Mouse (Mus musculus) spleen, adult 18-20 months (tissue): ENCODE results near the gene Rps10.
"Not testable (repeated sequence)": the region's sequence is repeated elsewhere in the genome, so short reads cannot be mapped to it uniquely, and the experiment has no call there.

Experiments used
- DNase-seq, 2 experiments: peaks; one replicate each; pipeline ENCODE4 v3.0.0; 2022; ENCODE audit warnings: mixed read lengths in 2 of 2

The Rps10 gene

DNA sequence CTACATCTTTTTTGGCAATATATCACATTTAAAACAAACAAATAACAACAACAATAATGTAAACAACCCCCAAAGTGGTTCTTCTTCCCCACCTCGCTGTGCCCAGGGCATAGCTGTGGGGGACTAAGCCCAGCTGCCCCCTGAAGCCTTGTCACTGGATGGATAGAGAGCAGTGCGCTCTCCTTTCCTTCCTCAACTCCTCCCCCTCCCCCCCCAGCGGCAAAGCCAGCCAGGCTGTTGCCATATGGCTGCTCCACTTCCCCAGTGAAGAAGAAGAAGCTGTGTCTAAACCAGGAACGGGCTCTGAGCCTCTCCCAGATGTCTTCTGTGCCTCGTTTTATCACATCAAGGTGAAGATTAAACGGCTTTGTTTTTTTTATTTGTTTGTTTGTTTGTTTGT, 6.6 kb upstream of the Rps10 start:
- no peak for DNase-seq

DNA sequence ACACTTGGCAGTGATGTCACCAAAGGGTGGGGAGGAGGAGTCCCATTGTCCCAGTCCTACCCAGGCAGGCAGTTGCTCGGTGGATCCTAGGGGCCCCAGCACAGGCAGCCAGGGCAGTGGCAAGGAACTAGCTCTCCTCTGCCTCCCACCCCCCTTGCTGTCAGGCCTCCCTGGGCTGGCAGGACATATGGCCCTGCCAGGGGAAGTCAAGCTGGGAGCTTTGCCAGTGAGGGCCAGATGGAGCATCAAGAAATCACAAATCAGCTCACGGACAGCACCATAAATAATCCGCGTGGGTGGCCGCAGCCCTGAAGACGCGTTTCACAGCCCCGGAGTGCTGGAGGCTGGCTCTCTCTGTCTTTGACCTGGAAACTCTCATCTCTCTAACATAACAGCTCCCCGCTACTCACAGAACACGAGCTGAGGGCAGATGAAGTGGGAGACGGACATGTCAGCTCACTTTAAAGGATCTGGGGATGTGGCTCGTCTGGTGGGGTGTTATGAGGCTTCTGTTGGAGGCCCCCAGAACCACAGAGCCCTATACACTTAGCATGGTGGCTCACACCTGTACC, 6.1 kb upstream of the Rps10 start:
- DNase-seq: no peak

DNA sequence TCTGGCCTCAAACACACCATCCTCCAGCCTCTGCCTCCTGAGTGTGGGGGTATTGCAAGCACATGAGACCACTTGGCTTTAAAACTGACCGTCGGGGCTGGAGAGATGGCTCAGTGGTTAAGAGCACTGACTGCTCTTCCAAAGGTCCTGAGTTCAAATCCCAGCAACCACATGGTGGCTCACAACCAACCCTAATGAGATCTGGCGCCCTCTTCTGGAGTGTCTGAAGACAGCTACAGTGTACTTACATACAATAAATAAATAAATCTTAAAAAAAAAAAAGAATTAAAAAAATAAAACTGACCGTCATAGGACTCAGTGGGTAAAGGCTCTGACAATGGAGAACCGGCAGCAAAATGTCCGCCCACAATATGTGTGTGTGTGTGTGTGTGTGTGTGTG, 3.4 kb upstream of the Rps10 start:
- DNase-seq: not testable (repeated sequence)

DNA sequence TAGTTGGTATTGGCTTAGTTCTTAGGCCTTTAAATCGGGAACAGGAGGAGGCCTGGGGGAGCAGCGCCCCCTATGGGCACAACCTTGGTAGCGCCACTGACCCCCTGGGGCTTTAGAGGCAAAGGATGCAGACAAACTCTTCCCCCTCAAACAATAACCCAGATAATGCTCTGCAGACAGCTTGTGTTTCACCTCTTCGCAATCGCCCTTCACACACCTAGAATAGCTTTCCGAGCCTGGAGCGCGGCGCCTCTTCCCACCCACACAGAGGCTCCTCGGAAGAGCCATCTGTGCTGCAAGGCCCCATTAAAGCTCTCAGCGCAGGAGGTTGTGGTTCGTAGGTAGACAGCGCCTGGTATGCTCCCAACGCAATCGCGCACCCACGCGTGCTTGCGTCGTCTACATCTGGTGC, 2.5 kb upstream of the Rps10 start:
- DNase-seq: peak in 1 of 2 experiments; percentile 43

DNA sequence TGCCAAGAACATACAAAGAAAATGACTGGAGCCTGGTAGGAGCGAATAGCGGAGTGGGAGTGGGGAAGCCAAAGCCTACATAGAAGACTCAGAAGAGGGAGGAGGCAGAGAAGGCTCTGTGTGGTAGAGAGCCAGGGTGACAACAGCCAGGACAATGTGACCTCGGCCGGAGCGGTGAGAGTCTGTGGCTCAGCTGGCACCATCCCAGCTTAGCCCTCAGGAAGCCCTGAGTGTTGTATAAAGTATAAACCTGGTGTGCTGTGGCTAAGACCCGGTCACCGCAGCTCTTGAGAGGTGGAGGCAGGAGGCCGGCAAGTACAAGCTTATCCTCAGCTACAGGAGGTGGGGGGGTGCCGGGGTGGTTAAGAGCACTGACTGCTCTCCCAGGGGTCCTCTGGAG, 864 bp upstream of the Rps10 start:
- DNase-seq: no peak

DNA sequence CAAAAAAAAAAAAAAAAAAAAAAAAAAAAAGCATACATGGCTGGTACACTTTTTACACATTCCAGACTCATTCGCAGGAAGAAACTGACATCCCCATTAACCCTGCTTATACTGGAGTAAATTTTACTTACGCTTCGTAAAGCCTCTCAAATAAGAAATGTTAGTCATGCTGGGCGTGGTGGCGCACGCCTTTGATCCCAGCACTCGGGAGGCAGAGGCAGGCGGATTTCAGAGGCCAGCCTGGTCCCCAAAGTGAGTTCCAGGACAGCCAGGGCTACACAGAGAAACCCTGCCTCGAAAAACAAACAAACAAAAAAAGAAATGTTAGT, 930 bp downstream of the Rps10 start:
- DNase-seq: not testable (repeated sequence)

DNA sequence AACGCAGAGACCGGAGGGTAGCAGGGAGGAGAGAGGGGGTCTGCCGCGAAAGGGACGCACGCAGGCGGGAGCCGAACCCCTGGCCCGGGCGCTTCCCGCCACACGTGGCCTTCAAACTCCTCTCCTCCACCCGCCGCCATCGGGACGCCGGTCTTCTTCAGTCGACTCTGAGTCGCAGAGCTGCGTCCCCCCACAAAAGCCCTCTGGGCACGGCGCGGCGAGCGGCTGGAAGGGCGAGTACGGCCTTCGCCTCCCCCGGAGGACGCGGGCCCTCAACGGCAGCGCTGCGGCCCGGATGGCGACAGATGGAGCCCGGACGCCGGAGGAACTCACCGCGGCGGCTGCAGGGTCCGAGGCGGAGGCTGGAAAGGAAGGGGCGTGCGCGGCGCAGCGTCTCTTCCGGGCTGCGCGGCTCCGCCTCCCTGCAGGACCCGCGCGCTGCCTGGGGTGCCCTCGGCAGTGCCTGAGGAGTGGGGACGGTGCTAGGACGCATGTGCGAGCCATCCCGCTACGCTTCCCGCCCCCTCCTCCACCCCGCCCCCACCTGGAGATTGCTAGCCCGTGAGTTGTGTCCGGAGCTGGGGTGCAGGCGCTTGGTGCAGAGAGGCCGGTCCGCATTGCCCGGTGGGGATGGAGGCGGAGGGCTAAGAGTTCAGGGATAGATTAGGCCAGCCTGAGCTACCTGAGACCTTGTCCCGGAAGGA, 1.4 kb downstream of the Rps10 start, which contains the start of gene RPS10-NUDT3:
TSS of gene RPS10-NUDT3 (minus strand) at position 352 of the 704 bp plus-strand sequence.
- DNase-seq: peak; percentile 80 to 86

DNA sequence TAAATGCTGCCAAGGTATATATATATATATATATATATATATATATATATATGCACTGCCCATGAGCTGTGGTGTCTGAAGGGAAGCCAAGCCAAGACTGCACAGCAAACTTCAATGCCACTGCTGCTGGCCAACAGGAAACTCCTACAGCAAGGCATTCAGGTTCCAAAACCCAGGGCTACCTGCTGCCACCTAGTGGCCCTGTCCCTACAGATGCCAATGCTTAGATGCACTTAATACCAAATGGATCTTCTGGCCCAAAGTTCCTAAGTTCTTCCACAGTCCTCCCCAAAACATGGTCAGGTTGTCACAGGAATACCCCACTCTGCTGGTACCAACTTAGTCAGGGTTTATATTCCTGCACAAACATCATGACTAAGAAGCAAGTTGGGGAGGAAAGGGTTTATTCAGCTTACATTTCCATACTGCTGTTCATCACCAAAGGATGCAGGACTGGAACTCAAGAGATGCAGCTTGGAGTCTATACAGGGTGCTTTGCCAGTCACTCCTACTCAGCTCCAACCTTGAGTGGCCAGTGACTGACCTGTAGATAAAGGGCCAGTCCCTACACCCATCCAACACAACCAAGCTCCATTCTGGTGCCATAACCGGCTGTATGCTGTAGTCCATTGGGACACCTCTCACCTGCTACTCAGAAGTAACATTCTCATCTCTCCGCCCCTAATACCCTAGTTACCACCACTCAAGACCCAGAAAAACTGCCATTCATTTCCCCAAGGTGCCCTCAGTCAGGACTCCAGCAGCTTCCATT, 7.0 kb downstream of the Rps10 start:
- DNase-seq: peak; percentile 61 to 86

DNA sequence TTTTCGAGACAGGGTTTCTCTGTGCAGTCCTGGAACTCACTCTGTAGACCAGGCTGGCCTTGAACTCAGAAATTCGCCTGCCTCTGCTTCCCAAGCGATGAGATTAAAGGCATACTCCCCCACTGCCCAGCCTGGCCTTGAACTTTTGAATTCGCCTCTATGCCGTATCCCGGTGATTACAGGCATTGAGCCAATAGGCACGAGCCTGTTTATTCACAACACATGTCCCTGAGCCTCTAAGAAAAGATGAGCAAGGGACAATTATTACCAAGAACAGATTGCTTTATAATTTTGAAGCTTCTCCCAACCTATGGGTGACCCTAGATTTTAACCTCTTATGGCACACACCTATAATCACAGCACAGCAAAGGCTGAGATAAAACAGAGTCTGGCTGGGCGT, 8.1 kb downstream of the Rps10 start:
- no peak for DNase-seq

DNA sequence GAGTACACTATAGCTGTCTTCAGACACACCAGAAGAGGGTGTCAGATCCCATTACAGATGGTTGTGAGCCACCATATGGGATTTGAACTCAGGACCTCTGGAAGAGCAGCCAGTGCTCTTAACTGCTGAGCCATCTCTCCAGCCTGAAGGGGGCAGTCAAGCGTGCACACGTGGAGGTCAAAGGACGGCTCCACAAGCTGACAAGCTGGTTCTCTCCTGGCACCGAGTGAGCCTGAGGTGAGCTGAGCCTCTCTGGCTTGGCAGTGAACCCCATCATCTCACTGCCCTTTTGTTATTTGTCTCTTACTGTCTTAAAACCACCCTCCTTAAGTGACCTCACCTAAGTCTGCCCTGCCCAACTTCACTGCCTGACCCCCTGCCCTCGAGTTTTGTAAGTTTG, 9.0 kb downstream of the Rps10 start:
- no peak for DNase-seq

DNA sequence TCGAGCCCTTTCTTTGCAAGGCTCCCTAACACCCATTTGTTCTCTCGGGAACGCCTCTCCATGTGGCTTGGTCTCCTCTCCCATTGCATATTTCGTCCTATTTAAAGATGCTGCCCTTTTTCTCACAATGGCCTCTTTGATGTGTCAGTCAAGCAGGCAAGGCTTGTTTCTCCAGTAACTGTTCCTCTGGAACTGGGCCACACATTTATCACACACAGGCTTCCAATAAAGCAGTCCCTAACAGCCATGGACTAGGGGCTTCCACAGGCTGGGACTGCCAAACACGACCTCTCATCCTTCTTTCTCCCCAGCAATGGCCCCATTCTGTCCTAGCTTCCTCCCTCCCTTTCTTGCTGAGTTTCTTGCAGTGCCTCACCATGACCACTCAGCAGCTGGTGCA, 9.8 kb downstream of the Rps10 start:
- no peak for DNase-seq

DNA sequence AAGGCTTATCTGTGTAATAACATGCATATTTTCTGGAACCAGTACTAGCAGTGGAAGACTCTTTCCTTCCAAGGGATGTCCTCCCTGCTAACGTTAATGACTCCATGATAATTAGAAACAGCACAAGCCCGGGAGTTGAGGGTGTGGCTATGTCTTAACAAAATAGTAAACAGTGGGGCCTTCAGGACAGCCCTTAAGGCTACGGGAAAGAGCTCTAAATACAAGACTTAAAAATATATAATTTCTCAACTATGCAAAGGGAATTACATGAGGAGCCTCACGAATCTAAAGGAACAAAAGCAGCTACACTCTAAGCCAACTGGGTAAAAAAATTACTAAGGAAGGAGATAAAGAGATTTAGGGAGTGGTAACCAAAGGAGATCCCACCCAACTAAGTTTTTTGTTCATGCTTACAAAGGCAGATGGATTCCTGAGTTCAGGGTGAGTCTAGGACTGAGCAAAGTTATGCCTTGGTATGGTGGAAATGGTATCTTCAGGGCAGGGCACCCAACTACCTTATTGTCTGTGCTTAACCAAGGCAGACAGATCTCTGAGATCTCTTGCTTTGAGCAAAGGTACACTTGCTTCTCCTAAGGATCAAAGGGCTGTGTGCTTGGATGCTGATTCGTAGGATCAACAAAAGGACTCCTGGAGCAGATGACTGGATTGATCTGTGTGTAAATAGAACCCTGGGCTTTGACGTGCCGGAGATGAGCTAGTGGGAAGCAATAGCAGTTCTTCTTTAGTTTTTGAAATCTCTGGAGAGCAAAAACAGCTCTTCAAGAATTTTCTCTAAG, 10.8 kb downstream of the Rps10 start:
- no peak for DNase-seq

DNA sequence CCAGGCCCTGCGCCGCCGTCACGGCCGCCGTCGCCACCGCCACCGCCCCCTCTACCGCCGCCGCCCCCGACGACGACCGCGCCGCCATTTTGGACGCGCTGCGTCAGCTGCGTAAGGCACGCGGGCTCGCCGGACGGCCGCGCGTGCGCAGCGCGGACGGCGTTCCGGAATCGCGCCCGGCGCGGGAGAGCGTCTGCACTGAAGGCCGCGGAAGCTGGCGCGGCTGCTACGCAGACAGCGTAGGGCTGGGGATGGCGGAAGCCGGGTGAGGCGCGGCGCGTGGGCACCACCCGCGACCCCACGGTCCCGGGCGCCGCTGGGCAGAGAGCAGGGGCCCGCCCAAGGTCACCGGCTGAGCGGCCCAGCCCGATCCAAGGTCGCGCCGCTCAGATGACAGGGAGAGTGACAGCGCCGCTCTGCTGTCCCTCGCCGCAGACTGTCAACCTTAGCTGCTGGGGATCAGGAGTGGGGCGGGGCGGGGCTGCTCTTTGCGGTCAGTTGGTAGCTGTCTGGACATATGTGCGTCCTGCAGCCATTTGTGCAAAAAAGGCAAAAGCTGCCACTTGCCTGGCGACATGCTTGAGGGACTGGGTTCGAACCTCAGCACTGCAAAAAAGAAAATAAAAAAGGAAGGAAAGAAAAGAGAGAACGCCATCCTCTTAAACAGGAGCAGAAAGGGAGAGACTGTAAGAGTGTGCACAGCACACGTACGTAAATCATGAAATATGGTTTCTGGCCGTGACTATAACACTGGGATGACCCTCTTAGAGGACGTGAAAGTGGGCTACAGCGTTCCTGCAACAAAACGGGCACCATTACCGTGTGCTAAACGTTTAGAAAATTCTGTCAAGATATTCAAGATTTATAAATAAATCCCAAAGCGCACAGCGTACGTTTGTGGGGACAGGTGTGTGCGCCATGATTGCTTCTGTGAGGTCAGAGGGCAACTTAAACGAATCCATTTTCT, 12.8 kb downstream of the Rps10 start, which contains the start of gene Nudt3:
TSS of gene Nudt3 (minus strand) at position 136 of the 967 bp plus-strand sequence.
- peak; percentile 84 to 88 for DNase-seq

DNA sequence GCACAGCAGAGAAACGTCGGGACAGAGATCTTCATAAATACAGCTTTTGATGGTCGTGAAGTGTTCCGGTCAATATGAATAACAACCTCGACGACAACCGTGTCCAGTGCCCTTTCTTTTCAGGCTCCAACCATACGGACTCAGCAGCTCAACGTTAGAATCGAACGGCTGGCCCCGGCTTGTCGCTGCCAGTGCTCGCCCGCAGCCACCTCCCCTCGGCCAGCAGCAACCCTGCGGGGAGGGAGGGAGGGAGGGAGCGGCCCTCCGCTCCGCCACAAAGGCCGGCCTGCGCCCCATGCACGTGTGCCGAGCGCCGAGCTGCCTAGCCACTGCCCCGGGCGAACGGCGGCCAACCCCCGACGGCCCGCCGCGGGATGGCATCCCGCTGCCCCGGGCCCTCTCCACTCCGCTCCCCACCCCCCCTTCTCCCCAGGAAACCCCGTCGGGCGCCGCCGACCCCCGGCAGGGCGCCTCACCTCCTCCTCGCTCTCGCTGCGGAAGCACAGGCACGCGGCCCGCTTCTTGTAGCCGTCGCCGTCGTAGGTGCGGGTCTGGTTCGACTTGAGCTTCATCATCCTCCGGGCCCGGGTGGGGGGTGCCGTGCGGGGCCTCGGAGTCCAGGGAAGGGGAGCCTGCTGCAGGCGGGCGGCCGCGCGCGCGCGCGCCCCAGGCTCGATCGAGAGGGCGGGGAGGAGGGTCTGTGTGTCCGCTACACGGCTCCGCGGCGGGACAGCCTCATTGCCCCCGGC, 13.7 kb downstream of the Rps10 start:
- DNase-seq: peak; percentile 20 to 42

DNA sequence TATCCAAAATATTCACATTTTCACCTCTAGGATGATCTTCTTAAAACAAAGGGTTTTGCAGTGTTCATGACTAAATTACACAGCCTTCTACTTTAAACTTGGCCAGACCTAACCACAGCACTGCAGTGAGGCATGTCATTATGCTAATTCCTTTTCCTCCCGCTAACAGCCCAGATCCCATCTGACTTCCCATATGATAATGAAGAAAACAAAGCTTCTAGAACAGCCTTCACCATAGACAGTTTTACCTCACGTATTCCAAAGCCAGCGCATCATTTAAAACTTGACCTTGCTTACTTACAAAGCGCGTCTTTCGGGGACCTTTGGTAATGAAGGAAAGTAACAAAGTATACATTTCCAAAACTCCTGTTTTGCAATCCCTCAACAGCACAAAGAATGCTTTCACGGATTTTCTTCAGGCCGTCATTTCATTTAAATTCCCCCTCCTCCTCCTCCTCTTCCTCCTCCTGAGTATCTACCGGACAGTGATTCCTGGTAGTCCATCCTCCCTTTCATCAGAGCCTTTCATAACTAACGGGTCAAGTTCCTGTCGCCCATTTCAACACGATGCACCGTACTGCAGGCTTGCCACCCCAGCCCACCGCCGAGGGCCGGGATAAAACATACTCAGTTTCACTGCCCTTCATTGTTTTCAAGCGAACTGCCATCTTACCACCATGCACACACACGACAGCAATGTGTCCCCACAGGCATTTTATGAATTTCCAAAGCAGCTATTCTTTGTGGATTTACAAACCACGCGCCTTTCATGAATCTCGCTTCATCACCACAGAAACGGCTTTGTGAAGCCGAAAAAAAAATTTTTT, 14.6 kb downstream of the Rps10 start:
- no peak for DNase-seq

DNA sequence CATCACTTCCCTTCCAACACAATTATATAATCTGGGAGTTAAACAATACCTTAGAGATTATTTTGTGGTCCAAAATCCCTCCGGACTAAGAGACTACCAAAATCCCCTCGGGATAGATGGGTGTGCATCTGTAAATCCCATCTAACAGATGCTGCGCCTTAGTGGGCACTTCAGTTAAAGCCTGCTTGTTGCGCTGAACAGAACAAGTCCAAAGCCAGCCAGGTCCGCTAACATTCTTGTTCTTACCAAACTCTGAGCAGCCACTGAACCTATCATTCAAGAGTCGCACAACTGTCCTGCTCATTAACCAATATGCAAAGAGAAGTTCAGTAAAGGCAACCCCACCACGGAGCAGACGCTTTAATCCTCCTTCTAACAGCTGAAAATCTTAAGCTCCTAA, 15.3 kb downstream of the Rps10 start:
- DNase-seq: no peak

DNA sequence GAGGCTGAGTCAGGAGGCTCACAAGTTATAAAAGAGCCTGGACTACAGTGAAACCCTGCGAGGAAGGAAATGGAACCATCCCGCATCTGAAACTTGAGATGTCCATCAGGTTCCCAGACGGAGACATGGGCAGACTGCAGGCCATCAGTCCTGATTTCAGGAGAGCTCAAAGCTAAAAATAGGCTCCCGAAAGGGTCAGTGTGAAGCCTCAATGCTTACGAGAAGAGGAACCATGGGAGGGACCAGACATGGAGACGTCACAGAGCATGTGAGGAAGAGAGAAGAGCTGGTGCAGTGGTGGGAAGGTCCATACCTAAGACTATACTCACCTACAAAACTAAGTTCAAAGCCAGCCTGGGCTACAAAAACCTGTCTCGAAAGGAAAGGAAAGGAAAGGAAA, 21.1 kb downstream of the Rps10 start:
- DNase-seq: no peak

DNA sequence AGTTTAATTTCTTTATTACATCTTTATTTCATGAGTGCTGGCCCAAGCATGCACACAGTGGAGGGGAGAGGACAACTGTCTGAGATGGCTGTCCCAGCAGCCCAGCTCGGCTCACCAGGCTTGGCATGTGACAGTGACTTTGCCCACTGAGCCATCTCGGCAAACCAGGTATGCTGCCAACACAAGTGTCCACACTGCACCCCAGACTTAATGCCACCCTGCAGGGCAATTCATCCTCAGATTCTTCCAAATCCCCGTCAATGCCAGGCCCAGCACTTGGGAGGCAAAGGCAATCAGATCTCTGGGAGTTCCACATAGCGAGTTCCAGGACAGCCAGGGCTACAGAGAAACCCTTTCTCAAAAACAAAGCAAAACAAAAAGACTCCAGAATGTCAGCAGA, 23.5 kb downstream of the Rps10 start:
- DNase-seq: no peak

DNA sequence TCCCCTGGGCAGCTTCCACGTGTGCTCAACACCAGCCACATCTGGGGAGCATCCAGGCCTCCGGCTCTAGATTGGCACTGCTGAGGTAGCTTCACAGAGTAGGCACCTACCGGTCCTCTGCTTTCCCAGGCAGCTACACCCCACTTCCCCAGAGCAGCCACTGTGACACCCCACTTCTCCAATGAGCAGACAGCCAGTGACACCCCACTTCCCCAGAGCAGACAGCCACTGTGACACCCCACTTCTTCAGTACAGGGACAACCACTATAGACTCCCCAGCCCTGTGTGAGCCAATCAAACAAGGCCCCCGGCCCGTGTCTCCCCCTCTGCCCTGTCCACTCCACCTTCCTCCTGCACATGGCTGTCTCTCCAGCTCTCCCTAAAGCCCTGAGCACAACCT, 24.5 kb downstream of the Rps10 start:
- DNase-seq: no peak

DNA sequence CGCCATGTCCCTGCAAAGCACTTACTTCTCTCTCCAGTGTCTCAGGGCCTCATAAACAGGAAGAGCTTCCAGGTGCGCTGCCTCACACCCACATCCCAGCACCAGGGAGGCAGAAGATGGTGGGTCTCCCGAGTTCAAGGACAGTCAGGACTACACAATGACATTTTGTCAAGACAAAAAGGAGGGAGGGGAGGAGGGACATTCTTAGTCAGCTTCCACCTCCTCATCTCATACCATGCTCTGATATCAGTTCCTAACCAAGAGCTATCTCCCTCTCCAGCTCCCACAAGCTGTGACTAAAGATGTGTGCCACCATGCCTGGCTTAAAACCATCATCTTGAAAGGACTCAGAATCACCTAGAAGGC, 25.0 kb downstream of the Rps10 start:
- no peak for DNase-seq
